Mouse (Mus musculus): ENCODE results near the gene Antxrl. TPM values are rescaled to one million over a fixed set of nuclear protein-coding genes. Genes with fewer than 3 reads are reported as not detected.

Gene Antxrl
- polyA plus RNA-seq (2015; fragmentation: Illumina TruSeq; extraction: RNeasy Lipid Tissue Mini Kit (QIAGEN cat#74804); ENCODE audit: insufficient read depth, low read depth, low replicate concordance): not detected

GRCm38 (mm10) chr14:34052516-34052915 lies at the start of gene Antxrl:
Gene Antxrl (plus strand): TSS chr14:34052707.

GRCm38 (mm10) chr14:34015063-34015462 lies 37.4 kb upstream of the Antxrl start, which contains the start of gene Gm30083:
Gene Gm30083 (minus strand): TSS chr14:34015182.

DNA sequence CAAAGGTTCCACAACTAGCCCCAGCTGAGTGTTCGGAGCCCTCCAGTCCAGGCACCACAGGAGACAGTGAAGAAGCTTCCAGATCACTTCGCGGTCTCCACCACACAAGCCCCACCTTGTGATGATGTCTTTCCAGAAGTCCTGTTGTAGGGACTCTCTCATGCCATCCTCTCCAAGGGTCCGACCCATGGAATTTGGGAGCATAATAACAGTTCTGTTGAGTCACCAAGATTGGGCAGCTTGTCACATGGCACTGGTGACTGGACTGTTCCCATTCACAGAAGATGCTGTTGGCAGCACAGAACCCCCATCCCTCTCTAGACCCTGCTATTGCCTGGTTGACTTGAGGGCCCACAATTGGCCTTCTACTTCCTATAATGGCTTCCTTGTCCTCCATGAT lies 36.1 kb upstream of the Antxrl start, which contains the start of gene Gm5460:
TSS of gene Gm5460 (plus strand) at position 378 of the 400 bp plus-strand sequence.

DNA sequence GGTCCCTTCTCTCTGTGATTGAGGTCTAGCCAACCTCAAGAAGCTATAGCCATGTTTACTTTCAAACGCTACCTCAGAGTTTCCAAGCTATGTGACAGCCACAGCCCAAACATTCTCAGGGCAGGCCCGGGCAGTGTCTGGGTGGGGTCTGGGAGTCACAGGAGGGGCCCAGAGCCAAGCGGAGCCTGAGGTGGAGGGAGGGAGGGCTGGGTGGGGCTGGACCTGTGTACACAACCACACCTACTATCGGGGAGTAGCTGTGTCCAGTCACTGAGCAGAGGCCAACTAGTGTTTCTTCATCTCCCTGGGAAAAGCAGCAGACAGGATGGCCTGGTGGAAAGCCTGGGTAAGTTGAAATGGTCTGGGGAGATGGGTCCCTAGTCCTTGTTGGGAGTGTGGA lies 33.2 kb downstream of the Antxrl start, which contains the start of gene Anxa8:
TSS of gene Anxa8 (plus strand) at position 251 of the 400 bp plus-strand sequence.

GRCm38 (mm10) chr14:34102601-34103000 lies 50.1 kb downstream of the Antxrl start, which contains the start of gene A630023A22Rik:
Gene A630023A22Rik (minus strand): TSS chr14:34102754.

Other genes starting within 250 kb of the Antxrl start
- 6.8 TPM for gene Gdf10, start 129.1 kb upstream of the Antxrl start, polyA plus RNA-seq (2015; fragmentation: Illumina TruSeq; extraction: RNeasy Lipid Tissue Mini Kit (QIAGEN cat#74804); ENCODE audit: insufficient read depth, low read depth, low replicate concordance)
- not detected for gene Gdf2, start 111.7 kb upstream of the Antxrl start, polyA plus RNA-seq (2015; fragmentation: Illumina TruSeq; extraction: RNeasy Lipid Tissue Mini Kit (QIAGEN cat#74804); ENCODE audit: insufficient read depth, low read depth, low replicate concordance)
- gene Rbp3, start 98.7 kb upstream of the Antxrl start, polyA plus RNA-seq (2015; fragmentation: Illumina TruSeq; extraction: RNeasy Lipid Tissue Mini Kit (QIAGEN cat#74804); ENCODE audit: insufficient read depth, low read depth, low replicate concordance): not detected
- gene Zfp488, start 73.9 kb upstream of the Antxrl start, polyA plus RNA-seq (2015; fragmentation: Illumina TruSeq; extraction: RNeasy Lipid Tissue Mini Kit (QIAGEN cat#74804); ENCODE audit: insufficient read depth, low read depth, low replicate concordance): not detected
- gene Gm30083, start 37.5 kb upstream of the Antxrl start, polyA plus RNA-seq (2015; fragmentation: Illumina TruSeq; extraction: RNeasy Lipid Tissue Mini Kit (QIAGEN cat#74804); ENCODE audit: insufficient read depth, low read depth, low replicate concordance): not detected
- gene Gm5460, start 35.9 kb upstream of the Antxrl start, polyA plus RNA-seq (2015; fragmentation: Illumina TruSeq; extraction: RNeasy Lipid Tissue Mini Kit (QIAGEN cat#74804); ENCODE audit: insufficient read depth, low read depth, low replicate concordance): not detected
- 2.5 TPM for gene Anxa8, start 33.3 kb downstream of the Antxrl start, polyA plus RNA-seq (2015; fragmentation: Illumina TruSeq; extraction: RNeasy Lipid Tissue Mini Kit (QIAGEN cat#74804); ENCODE audit: insufficient read depth, low read depth, low replicate concordance)
- gene A630023A22Rik, start 50.0 kb downstream of the Antxrl start, polyA plus RNA-seq (2015; fragmentation: Illumina TruSeq; extraction: RNeasy Lipid Tissue Mini Kit (QIAGEN cat#74804); ENCODE audit: insufficient read depth, low read depth, low replicate concordance): not detected
- gene Npy4r, start 99.8 kb downstream of the Antxrl start, polyA plus RNA-seq (2015; fragmentation: Illumina TruSeq; extraction: RNeasy Lipid Tissue Mini Kit (QIAGEN cat#74804); ENCODE audit: insufficient read depth, low read depth, low replicate concordance): not detected
- gene Gprin2, start 148.9 kb downstream of the Antxrl start, polyA plus RNA-seq (2015; fragmentation: Illumina TruSeq; extraction: RNeasy Lipid Tissue Mini Kit (QIAGEN cat#74804); ENCODE audit: insufficient read depth, low read depth, low replicate concordance): not detected
- gene Syt15, start 166.9 kb downstream of the Antxrl start, polyA plus RNA-seq (2015; fragmentation: Illumina TruSeq; extraction: RNeasy Lipid Tissue Mini Kit (QIAGEN cat#74804); ENCODE audit: insufficient read depth, low read depth, low replicate concordance): 5.6 TPM